Mouse (Mus musculus) heart, embryonic 10.5 days (tissue): Measurements from ENCODE around the gene Babam2. TPM values are rescaled to one million over a fixed set of nuclear protein-coding genes. Genes with fewer than 3 reads are reported as not detected.

Experiments used
- DNase-seq: peaks from one replicate; pipeline ENCODE4 v3.0.0-alpha.2; 2017; ENCODE audit warnings: low spot score
- H3K27ac ChIP-seq: fragments of 300-500 bp; sonication (generic); 2 replicates; pipeline ENCODE4 v1.5.1; 2016; ENCODE audit warnings: mild to moderate bottlenecking
- H3K27me3 ChIP-seq: fragments of 300-500 bp; sonication (generic); 2 replicates; pipeline ENCODE4 v1.6.1; 2016; ENCODE audit warnings: mild to moderate bottlenecking; ENCODE audit not compliant: poor library complexity, insufficient read depth, severe bottlenecking
- H3K36me3 ChIP-seq: fragments of 300-500 bp; sonication (generic); 2 replicates; pipeline ENCODE4 v1.6.1; 2016; ENCODE audit warnings: mild to moderate bottlenecking, moderate library complexity
- H3K4me1 ChIP-seq: fragments of 300-500 bp; sonication (generic); 2 replicates; pipeline ENCODE4 v1.6.1; 2016; ENCODE audit warnings: mild to moderate bottlenecking
- H3K4me3 ChIP-seq: fragments of 300-500 bp; sonication (generic); 2 replicates; pipeline ENCODE4 v1.5.1; 2016; ENCODE audit warnings: mild to moderate bottlenecking, moderate library complexity
- H3K9me3 ChIP-seq: fragments of 300-500 bp; sonication (generic); 2 replicates; pipeline ENCODE4 v1.6.1; 2016; ENCODE audit warnings: mild to moderate bottlenecking, moderate library complexity
- WGBS: fragments of 180-500 bp; shearing (Covaris S2); methylation state at CpG from one replicate; pipeline ENCODE4 v1.1.7; 2016; 5-methylcytosine and 5-hydroxymethylcytosine counted together
- polyA plus RNA-seq: library from polyadenylated mRNA; unstranded; fragments of >200 nt; fragmentation: Nextera tagmentation; extraction: Ambion mirVana; gene quantifications from 2 replicates; pipeline ENCODE4 v1.2.1, GENCODE M21; 2016

The Babam2 gene
- polyA plus RNA-seq, 1 experiment from 2014 or later = 43.6 TPM

DNA sequence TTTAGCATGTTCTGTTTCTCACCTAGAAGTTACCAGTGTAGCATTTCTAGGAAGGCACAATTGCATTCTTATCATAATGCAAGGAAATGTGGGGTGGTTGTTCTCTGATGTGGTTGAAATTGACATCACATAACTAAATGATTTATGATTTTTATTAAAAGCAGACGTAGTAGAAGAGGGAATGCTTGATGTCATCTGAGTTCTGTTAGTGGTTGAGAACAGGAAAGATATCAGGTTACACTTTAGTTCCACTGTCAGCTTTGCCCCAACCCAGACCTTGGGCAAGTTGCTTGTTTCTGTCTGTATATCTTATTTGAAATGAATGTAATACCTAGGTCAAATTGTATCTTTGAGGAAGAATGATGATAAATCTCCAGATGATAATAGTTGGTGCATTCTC, 162.9 kb downstream of the Babam2 start:
- no peak overlapping the region for H3K27ac ChIP-seq
- peaks cover 7% of the 10 kb centered on the region for H3K4me1 ChIP-seq
- no peaks in the 10 kb centered on the region for H3K27me3 ChIP-seq
- no peak overlapping the region for H3K4me3 ChIP-seq
- 47% methylated on average over 1 of the region's 1 CpGs for WGBS
- H3K9me3 ChIP-seq = no peaks in the 10 kb centered on the region
- no peak for DNase-seq
- H3K36me3 ChIP-seq = no peaks in the 10 kb centered on the region

DNA sequence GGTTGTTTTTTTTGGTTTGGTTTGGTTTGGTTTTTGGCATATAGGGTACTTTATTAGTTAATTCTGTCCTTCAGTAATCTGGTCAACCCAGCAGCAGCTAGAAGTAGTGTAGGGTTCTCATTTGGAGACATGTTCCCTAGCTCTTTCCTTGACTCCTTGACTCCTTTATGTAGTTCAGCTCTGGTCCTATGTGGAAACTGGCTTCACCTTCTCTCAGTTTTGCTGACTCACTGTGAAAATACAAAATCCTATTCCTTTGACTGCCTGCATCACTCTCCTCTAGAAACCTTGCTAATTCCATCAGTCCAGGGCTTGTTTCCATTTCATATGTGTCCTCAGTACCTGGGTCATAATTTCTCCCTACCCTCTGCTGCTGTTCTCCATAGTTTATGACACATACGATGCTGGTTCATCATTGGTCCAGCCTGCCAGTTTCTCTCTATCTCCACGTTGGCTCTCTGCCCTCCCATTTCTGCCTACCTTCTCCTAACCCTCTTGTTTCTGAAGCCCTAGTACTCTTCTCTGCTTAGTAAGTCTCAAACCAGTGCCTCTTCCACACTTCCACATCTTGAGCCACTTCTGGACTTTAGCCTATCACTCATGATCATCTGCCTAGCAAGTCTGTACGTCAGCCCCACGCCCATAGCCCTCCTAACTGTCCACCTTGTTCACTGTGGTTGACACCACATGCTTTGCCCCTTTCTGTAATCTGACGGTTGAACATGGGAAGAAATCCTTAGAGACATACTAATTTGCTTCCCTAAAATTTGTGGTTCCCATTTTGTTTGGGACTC, 163.5 kb downstream of the Babam2 start:
- H3K36me3 ChIP-seq = no peaks in the 10 kb centered on the region
- no peak overlapping the region for H3K4me3 ChIP-seq
- peaks cover 8% of the 10 kb centered on the region for H3K4me1 ChIP-seq
- no peak for DNase-seq
- no peak overlapping the region for H3K27ac ChIP-seq
- WGBS = 86% methylated on average over 5 of the region's 5 CpGs
- no peaks in the 10 kb centered on the region for H3K27me3 ChIP-seq
- H3K9me3 ChIP-seq = no peaks in the 10 kb centered on the region

DNA sequence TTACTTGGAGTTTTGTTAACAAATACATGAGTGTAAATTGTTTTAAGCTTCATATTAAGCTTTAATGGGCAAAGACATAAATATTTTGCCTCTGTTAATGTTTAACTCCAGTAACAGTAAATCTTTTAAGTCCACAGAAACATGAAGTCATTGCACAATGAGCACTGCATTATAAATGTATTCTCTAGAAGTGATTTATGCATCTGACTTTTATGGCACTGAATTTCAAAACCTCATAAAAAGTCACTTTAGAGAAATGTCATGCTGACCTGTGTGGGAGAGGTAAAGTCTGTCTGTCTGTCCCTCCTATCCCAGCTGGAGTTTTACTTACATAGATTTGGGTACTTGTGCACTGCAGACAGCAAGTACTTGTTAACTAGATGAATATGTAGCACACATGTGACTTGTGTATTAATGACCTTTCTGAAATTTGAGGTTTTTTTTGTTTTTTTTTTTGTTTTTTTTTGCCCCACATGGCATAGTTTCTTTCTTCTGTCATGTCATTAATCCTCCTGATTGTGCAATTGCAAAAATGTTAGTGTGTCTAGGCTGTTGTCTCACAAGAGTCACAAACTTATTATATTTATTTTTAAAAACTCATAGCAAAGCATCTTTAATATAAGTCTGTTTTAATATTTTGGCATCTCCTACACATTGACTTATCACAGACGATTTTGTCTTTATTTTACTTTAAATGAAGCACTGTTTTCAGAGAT, 165.4 kb downstream of the Babam2 start:
- peaks cover 8% of the 10 kb centered on the region for H3K4me1 ChIP-seq
- no peaks in the 10 kb centered on the region for H3K36me3 ChIP-seq
- H3K4me3 ChIP-seq = no peak overlapping the region
- 72% methylated on average over 1 of the region's 1 CpGs for WGBS
- H3K27ac ChIP-seq = no peak overlapping the region
- H3K9me3 ChIP-seq = no peaks in the 10 kb centered on the region
- DNase-seq = no peak
- no peaks in the 10 kb centered on the region for H3K27me3 ChIP-seq

DNA sequence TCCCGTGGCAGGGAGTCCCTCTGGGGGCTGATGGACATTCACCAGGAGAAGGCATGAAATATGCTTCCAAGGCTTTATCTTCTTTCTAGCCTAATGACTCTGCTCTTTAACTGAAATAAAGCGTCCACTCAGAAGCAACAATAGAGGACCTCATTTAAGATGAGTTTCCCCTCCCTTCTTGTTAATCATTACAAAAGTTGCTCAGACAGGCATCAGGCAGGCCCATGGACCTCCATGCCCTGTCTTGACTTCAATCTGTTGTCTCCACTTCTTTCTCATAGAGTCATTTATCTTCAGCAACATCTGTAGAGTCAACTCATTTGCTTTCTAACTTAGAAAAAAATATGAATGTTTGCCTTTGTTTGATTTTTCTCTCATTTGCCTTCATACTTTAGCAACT, 166.6 kb downstream of the Babam2 start:
- WGBS = 83% methylated on average over 2 of the region's 2 CpGs
- H3K36me3 ChIP-seq = no peaks in the 10 kb centered on the region
- no peak for DNase-seq
- no peak overlapping the region for H3K27ac ChIP-seq
- H3K9me3 ChIP-seq = no peaks in the 10 kb centered on the region
- H3K4me1 ChIP-seq = peaks cover 7% of the 10 kb centered on the region
- H3K4me3 ChIP-seq = no peak overlapping the region
- H3K27me3 ChIP-seq = no peaks in the 10 kb centered on the region

DNA sequence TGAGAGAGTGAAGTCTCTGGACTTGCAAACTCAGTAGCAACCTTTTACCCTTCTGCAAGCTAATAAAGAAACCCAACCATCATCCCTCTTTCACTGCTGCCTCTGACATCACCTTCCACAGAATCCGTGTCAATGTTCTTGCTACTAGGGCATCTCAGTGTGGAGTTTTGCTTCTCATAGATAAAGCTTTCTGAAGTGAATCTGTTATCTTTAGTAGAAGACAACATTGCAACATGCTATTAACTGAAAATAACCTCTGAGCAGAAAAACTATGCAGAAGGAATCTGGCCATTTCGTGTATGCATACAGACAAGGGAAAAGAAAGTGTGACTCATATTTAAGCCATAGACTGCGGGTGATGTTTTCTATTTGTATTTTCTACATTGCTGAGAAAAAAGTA, 168.6 kb downstream of the Babam2 start:
- H3K4me3 ChIP-seq = no peak overlapping the region
- no peaks in the 10 kb centered on the region for H3K27me3 ChIP-seq
- no peak for DNase-seq
- H3K4me1 ChIP-seq = peaks cover 5% of the 10 kb centered on the region
- H3K36me3 ChIP-seq = no peaks in the 10 kb centered on the region
- no peaks in the 10 kb centered on the region for H3K9me3 ChIP-seq
- WGBS = 63% methylated on average over 3 of the region's 3 CpGs
- H3K27ac ChIP-seq = no peak overlapping the region

- H3K36me3 ChIP-seq = no peaks in the 10 kb centered on the region
- peak overlapping the region; percentile 70 for H3K27ac ChIP-seq
- peak; percentile 76 for DNase-seq
- H3K4me3 ChIP-seq = no peak overlapping the region
- no peaks in the 10 kb centered on the region for H3K4me1 ChIP-seq
- WGBS = 71% methylated on average over 8 of the region's 8 CpGs
- no peaks in the 10 kb centered on the region for H3K27me3 ChIP-seq
- no peaks in the 10 kb centered on the region for H3K9me3 ChIP-seq
These were observed 173.5 kb downstream of the Babam2 start for GRCm38 (mm10) chr5:31870856-31871520.

- Histone ChIP-seq H3K4me3 (no peak overlapping the region), H3K27me3 (no peaks in the 10 kb centered on the region), H3K27ac (no peak overlapping the region), H3K9me3 (no peaks in the 10 kb centered on the region), H3K36me3 (no peaks in the 10 kb centered on the region), H3K4me1 (peaks cover 11% of the 10 kb centered on the region)
- 91% methylated on average over 2 of the region's 2 CpGs for WGBS
- no peak for DNase-seq
These were observed 175.8 kb downstream of the Babam2 start for GRCm38 (mm10) chr5:31873328-31873727.

GRCm38 (mm10) chr5:31874543-31874942, 177.1 kb downstream of the Babam2 start:
- Histone ChIP-seq H3K36me3 (no peaks in the 10 kb centered on the region), H3K27me3 (no peaks in the 10 kb centered on the region), H3K4me1 (peaks cover 11% of the 10 kb centered on the region), H3K4me3 (no peak overlapping the region), H3K27ac (0 out of 2 replicates have a peak overlapping the region, but pooled peaks have one; percentile 16), H3K9me3 (no peaks in the 10 kb centered on the region)
- 81% methylated on average over 1 of the region's 1 CpGs for WGBS
- no peak for DNase-seq

DNA sequence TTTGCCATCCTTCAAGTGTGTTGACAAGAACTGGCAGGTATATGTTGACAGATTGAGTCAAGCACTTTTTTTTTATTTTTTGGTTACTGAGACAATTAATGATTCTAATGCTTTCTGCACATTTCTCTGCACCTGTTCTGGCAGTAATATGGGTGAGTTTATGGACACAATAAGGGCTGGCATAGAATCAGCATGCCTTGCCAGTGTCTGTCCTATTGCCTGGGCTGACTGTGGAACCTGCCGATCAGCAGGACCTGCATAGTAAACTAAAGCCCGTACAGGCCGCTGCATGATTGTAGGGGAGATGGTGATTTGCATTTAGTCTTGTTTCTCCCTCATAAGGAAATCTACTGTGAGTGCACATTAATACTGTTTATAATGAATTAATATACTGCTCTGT, 178.0 kb downstream of the Babam2 start:
- no peaks in the 10 kb centered on the region for H3K9me3 ChIP-seq
- 90% methylated on average over 3 of the region's 3 CpGs for WGBS
- no peak for DNase-seq
- H3K36me3 ChIP-seq = no peaks in the 10 kb centered on the region
- peaks cover 11% of the 10 kb centered on the region for H3K4me1 ChIP-seq
- H3K4me3 ChIP-seq = no peak overlapping the region
- H3K27ac ChIP-seq = no peak overlapping the region; the same call in 1 of the 2 replicates
- no peaks in the 10 kb centered on the region for H3K27me3 ChIP-seq

DNA sequence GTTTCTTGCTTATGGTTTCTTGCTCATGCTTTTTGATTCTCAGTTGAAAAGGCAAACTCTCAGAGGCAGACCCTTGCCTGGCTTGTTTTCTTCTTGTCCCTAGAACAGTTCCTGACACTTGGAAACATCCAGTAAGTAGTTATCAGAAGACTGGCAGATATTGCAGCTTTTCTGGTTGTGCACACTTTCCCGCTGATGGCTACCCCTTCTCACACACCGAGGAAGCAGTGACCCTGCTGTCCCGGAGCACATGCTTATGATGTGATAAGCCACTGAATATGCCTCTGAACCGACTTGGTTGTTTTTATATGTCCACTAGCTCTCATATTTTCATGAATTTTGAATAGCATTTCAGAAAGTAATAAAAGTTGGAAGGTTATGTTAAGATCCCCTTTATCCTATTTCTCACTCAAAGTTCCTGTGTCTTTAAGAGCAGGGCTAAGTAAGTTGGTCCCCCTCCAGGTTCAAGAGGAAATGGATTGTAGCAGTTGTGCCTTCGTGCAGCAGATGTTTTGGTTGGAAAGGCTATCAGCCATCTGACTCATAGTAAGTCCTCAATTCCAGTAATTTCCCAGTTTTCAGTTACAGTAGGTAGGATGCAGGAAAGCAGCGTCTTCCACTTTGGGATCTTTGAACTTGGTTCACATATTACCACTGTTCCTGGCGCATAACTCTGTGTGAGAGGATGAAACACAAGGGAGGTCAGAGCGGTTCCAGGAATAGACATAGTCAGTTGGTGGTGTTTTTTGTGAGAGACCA, 178.9 kb downstream of the Babam2 start:
- no peaks in the 10 kb centered on the region for H3K36me3 ChIP-seq
- peak overlapping the region; percentile 36; the same call in 1 of the 2 replicates for H3K27ac ChIP-seq
- H3K4me1 ChIP-seq = peaks cover 11% of the 10 kb centered on the region
- 54% methylated on average over 8 of the region's 8 CpGs for WGBS
- H3K4me3 ChIP-seq = no peak overlapping the region
- no peak for DNase-seq
- H3K27me3 ChIP-seq = no peaks in the 10 kb centered on the region
- no peaks in the 10 kb centered on the region for H3K9me3 ChIP-seq

DNA sequence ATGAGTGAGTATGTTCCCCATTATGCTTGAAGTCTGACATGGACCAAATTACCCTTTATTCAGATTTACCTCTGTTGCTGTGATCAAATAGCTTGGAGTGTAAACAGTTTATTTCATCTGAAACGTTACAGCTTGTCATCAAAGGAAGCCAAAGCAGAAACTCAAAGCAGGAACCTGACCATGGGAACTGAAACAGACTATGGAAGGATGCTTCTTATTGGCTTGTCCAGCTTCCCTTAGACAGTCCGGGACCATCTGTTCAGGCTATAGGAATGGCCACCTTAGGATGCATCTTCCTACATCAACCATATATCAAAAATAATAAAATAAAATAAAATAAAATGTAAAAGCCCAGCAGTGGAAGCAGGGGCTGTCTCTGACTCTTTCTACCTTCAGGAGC, 183.0 kb downstream of the Babam2 start:
- no peaks in the 10 kb centered on the region for H3K9me3 ChIP-seq
- no peaks in the 10 kb centered on the region for H3K36me3 ChIP-seq
- peaks cover 11% of the 10 kb centered on the region for H3K4me1 ChIP-seq
- H3K27ac ChIP-seq = no peak overlapping the region
- no peak for DNase-seq
- H3K4me3 ChIP-seq = no peak overlapping the region
- WGBS = 75% methylated on average over 2 of the region's 2 CpGs
- H3K27me3 ChIP-seq = no peaks in the 10 kb centered on the region

GRCm38 (mm10) chr5:31882297-31882696, 184.8 kb downstream of the Babam2 start:
- Histone ChIP-seq H3K9me3 (no peaks in the 10 kb centered on the region), H3K36me3 (no peaks in the 10 kb centered on the region), H3K4me3 (no peak overlapping the region), H3K4me1 (peaks cover 1% of the 10 kb centered on the region; the same call in 1 of the 2 replicates), H3K27ac (no peak overlapping the region), H3K27me3 (no peaks in the 10 kb centered on the region)
- DNase-seq = no peak
- 79% methylated on average over 3 of the region's 3 CpGs for WGBS
